Mouse (Mus musculus) myocyte (in vitro differentiated cells): ENCODE results near the gene Adam12.

Experiments used
- POLR2A ChIP-seq: IDR thresholded peaks from one replicate; pipeline ENCODE4 v1.6.1; 2011; ENCODE audit warnings: low read depth, mild to moderate bottlenecking, control low read depth, moderate library complexity; ENCODE audit not compliant: insufficient read length
- USF1 ChIP-seq: IDR thresholded peaks from one replicate; pipeline ENCODE4 v1.6.1; 2011; ENCODE audit warnings: low read depth, mild to moderate bottlenecking, control low read depth, moderate library complexity

DNA sequence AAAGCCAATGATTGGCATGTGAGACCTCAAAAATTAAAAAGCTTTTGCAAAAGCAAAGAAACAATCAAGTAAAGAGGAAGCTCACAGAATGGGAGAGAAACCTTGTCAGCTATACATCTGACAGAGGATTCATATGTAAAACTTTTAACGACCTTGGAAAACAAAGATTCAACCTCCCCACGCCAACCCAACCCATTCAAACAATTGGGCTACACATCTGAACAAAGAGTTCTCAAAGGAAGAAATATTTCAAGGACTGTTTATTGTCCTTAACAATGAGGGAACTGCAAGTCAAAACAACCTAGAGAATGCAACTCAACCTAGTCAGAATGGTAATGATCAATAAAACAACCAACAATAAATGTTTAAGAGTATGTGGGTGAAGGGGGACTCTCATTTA, 284.6 kb downstream of the Adam12 start:
- TF ChIP-seq POLR2A, result no peak
- no peak for TF ChIP-seq USF1
